Mouse (Mus musculus) spleen, postnatal 10 days (tissue): ENCODE measurements around the gene Arsa.

Experiments
- DNase-seq, 2 experiments: peaks; one replicate each; pipeline ENCODE4 v3.0.0; 2021 to 2022; ENCODE audit warnings: low spot score in 2 of 2

Gene Arsa

DNA sequence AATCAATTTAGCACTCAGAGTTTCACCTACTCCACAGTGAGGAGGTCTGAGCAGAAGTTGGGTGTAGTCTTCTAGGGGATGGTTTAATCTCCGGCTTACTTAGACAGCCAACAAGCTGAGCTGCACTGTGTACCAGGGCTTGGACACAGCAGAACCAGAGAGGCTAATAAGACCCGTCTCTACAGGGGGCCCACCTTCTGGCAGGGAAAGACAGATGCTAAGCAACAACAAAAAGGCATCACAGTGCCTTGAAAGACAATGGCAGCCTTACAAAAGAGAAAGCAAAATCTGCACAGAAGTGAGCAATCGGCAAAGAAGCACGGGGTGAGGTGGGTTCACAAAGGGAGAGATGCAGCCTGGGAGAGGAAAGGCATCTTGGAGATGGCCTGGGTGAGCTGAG is 18.9 kb upstream of the Arsa start:
- DNase-seq, result no peak

DNA sequence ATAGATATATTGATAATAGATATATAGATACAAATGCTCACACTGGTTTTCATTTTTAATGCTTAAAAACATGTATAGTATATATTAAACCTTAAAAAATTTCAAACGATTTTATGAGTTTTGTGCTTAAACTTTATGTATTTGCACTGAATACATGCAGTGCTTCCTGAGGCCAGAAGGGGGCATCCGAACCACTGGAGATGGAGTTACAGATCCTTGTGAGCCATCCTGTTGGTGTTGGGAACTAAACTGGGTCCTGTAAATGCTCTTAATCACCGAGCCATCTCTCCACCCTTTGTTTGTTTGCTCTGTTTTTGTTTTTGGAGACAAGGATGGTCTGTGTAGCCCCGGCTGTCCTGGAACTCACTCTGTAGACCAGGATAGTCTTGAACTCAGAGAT is 17.7 kb upstream of the Arsa start:
- DNase-seq, result peak in 1 of 2 experiments; percentile 41

DNA sequence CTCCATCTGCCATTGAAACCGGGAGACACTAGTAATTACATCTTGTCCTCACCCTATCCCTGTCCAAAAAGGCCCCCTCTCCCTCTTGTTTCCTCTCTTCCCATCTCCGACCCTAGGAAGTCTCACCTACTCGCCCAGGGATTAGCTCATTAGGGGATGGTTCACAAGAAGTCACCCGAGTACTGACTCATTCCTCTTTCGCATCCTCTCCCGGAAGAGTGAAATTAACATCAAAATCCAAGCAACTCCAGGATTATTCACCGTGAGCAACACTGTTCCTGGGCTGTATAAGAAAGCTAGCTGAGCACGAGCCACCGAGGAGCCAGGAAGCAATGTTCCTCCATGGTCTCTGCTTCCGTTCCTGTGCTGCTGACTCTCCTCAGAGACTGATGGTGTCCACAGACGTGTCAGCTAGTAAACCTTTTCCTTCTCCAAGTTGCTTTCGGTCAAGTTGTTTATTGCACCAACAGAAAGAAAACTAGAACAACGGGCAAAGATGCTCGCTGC is 11.4 kb upstream of the Arsa start:
- DNase-seq, result no peak

DNA sequence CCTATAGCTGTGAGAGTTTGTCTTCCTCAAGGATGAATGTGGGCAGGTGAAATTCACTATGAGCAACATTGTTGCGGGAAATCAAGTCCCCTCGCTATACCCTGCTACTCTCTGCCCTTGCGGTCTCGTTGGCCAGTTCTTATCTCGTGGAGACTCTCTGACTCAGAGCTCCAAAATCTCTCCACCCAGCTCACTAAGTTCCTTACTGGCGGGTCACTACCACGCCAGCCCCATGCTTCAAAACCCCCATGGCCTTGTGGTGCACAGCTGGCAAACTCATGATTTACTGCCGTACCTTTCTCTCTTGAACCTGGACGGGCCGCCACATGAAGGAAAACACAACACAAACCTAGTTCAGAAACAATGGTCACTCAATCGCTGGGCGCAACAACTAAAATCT is 11.0 kb upstream of the Arsa start:
- DNase-seq, result no peak

DNA sequence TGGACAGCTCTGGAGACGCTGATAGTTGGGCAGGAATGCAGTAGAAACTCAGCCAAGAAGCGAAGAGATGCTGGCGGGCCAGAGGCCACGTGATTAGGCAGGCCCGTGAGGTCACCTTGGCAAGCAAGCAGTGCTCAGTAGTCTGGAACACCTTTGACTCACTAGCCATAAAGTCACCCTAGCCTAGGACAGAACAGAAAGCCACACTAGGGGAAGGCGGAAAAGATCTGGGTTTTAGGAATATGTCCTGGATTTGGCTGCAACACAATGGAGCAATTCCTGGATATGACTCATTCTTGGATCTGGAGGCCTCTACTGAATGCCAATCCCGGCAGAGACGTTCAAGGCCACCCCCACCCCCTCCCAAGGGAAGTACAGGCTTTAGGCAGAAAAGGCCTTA is 3.4 kb upstream of the Arsa start:
- DNase-seq, result no peak

DNA sequence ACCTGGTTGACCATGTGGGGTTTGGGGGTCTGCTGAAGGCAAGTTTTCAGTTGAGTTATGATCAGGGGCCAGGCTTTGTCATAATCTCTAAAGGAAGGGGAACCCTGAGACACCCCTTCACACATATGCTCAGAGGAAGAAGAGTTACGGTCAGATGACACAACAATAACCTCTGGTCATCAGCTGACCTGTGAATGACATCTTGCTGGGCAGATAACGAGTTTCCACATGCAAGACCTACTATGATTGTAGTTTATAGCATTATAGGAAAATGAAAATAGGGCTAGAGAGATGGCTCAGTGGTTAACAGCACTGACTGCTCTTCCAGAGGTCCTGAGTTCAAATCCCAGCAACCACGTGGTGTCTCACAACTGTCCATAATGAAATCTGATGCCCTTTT is 1.4 kb upstream of the Arsa start:
- no peak for DNase-seq

DNA sequence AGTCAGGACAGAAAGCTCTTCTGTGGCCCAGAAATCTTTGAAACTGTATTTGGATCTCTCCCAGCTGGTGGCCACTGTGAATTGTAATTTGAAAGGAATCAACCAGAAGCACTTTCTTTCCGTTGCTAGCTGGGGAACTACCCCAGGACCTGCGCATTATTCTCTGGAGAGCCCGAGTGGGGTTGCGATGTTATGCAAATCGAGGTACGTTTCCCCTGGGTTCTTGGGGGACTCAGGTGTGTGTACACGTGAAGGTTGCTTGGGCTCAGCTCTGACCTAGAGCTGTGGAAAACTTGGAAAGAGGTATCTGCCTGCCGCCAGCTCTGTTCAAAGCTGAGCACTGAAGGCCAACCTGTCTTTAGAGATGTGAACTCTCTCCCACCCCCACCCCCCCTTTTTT is 581 bp upstream of the Arsa start:
- DNase-seq, result no peak

DNA sequence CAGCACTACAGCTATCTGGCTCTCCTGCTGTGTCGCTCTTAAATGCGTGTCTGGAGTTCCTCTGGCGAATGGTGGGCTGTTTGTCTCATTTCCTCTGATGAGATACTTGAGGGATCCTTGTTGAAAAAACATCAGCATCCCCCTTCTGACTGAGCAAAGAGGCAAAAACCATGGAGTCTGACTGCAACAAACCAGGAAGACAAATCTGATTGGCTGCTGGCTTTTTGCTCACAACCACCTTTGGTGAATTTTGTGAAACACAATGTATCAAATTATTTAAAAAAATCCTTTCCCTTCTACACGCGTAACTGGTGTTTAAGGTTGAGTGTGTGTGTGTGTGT is 780 bp downstream of the Arsa start:
- DNase-seq, result no peak

DNA sequence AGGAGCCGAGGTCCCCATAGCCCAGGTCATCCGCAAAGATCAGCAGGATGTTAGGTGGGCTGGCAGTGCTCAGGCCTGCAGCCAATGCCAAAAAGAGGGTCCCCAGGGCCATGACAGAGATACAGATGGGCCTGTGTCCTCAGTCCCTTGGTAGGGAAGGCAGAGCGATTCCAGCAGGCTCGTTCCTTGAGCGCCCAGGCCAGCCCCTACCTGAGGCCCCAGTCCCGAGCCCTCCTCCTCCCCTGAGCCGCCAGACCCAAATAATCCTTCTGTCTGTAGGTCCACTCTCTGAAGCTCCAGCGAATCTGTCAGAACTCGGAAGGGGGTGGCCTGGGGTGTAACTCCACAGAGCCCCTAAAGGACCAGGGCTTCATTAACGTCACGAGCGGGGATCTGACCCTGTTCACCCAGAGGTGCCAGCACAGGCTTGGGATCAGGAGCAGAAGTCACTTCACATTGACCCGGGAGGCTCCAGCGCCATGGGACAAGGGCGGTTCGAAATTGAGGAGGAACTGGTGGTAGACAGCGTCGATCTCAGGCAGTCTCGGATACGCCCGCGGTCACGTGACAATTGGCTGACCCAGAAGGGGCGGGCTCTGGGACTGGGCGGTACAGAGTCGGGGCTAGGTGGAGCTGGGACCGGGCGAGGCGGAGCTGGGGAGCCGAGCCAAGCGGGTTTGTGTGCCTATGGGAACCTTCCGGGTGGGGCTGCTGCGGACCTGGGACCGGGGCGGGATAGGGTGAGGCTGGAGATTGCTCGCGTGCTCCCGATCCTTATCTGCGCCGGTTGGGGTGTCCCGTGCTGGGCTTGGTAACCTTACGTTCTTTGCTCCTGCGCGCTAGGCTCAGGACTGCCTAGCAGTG is 1.4 kb downstream of the Arsa start:
- peak; percentile 80 to 94 for DNase-seq

DNA sequence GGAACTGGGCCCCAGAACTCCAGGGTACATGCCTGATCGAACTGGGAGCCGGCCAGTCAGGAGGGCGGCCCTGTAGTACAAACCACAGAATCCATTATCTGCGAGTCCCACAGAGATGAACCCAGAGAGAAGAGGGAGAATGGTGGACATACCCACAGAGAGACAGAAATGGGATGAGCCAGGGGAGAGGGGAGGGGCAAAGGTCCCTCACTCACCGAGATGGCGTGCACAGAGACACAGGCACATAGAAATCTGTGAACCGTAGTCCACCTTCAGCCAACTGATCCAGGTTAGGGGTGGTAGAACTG is 2.0 kb downstream of the Arsa start:
- DNase-seq, result no peak

DNA sequence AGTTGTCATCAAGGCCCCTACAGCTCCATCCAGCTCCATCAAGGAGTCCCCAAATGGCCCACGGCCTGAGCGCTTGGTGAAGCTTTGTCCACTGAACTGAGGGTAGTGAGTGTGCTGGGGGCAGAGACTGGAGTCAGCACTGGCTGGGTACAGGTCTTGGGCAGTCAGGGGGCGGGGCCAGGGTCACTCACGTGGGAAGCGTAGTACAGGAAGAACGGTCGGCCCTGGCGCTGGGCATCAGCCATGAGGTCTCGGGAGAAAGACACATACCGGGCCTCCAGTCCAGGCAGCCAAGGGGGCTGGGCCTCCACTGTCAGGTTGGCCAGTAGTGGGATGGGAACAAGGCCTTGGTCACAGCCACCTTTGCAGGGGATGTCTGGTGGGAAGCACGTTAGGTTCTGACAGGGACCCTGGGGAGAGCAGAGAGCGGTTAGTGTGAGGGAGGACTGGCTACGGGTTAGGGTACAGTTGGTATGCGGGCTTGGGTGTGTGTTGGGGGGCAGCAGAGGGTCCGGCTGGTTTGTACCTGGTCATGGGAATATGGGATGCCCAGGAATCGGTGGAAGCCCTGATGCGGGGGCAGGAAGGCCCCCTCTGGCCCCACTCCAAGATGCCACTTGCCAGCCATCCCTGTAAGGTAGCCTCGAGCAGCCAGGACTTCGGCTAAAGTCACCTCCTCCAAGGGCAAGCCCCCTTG is 2.5 kb downstream of the Arsa start:
- DNase-seq, result peak in 1 of 2 experiments; percentile 40

DNA sequence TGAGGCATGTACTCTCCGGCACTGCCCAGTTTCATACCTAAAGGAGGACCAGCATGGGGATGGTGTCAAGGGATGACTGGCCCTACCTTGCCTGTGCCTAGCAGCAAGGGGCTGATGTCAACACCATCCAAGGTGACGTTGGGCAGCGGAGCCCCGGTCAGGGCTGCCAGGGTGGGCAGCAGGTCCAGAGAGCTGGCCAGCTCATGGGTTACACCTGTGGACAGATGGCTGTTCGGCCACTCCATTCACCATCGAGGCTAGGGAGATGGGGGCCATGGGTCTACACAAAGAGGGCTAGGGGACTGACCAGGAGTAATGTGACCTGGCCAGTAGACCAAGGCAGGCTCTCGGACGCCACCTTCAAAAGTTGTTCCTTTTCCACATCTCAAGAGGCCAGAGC is 3.3 kb downstream of the Arsa start:
- DNase-seq, result no peak

DNA sequence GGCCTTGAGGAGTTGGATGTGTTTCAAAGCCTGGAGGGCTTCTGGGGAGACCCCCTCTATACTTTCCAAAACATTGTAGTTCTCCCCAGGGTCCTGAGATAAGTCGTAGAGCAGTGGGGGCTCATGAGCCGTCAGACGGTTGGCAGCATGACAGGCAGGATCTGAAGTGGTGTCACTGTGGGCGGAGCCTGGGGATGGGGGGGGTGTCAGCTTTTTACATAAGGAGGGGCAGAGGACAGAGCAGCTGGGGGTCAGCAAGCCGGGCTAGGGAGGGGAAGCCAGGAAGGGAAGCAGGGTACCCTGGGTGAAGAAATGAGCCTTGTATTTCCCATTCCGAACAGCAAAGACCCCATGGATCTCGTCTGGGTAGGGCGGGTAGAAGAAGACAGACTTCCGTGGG is 3.9 kb downstream of the Arsa start:
- DNase-seq, result no peak

DNA sequence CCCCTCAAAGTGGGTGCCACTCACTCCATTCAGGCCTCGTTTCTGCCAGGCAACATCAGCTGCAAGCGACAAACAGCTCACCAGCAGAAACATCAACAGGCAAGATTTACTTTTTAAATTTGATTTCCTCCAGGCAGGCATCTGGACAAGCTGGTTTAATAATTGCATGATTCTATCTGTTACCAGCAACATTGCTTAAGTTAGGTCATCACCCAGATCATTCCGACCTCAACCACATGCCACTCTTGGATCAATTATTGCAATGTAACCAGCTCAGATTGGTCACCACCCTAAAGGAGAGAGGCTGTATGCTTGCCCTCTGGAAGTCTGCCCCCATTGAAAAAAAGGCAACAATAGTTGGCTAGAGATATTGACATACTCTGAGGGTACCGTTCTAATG is 5.7 kb downstream of the Arsa start:
- no peak for DNase-seq

DNA sequence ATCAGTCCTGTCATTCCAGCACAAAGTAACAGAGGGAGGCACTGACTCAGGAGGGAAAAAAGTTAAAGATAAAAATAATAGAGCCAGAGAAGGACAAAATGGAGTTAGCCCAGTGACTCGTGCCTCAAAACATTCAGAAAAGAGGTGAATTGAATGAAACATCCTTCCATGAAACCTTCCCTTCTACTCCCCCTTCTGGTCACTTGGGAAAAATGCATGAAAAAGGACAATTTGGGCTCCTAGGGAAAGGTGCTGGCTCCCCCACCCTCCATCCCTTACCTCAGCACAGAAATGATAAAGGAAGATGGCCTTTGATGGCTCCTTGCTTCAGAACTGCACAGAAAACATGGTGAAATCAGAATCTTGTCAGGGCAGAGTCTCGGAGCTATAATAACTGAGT is 8.6 kb downstream of the Arsa start:
- no peak for DNase-seq

DNA sequence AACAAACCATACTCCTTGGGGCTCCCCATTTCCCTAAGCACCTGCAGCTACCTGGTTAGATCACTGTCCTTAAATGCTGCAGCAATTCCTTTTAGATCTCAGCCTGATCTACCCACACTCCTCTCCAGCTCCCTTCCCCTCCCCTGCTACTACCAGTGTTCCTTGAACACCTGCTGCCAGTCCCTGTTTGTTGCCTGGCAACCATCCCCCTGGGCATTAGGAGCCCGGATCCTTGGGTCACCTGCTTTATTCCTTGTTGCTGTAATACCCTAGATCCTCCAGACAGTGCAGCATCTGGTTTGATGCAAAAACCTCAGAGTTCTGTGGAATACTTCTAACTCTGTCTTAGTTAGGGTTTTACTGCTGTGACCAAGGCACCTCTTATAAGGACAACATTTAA is 12.2 kb downstream of the Arsa start:
- no peak for DNase-seq

DNA sequence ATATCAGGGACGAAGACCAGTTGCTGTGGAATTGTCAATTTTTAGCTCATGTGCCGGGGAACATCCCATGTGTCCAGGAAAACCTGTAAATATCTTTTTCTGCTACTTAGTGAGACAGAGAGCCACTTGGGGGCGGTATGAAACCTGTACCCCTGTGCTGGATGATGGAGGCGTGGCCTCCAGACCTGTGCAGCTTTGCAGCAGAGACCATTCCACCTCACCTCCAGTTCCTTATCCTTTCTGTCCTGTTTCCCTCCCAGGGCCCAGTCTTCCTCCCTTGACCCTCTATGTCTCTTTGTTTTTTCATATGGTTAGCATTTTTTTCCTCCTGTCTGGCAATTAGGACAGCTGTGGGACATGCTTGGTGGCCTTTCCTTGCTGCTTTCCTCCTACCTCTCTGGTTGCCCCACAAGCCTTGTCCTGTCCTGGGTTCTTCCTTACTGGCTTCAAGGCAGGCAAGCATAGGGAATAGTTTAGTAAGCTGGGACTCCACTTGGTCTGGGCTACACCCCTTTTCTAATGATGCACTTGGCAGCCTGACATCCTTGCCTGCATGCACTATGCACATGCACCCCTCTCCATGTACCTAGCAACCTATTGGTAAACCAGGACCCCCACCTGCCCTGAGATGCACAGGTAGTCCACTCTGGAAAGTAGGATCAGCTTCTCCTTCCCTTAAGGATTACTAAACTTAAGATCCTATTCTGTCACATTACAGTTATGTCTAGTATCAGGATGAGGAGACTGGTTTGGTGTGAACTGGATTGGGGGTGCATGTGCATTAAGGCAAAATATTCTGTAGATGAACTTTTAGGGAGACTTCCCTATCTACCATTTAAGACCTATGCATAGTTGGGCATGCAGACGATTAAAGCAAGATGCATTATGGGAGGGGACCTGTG is 13.6 kb downstream of the Arsa start:
- DNase-seq, result no peak

DNA sequence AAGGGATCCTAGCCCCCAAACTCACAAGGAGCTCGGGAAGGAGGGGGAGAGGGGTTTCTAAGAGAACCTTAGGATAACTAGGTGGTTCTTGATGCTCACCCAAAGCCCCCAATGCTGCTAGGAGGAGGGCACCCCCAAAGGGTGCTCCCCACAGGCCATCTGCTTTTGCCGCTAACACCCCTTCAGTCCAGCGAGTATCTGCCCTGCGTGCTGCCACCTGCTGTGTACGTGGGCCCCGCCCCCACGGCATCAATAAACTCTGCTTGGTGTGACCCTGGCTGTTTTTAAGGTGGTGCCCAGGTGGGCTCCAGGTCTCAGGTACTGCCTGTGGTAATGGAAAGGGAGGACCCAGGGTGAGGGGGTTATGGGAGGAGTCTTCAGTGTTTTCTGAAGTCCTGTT is 15.0 kb downstream of the Arsa start:
- DNase-seq, result no peak

DNA sequence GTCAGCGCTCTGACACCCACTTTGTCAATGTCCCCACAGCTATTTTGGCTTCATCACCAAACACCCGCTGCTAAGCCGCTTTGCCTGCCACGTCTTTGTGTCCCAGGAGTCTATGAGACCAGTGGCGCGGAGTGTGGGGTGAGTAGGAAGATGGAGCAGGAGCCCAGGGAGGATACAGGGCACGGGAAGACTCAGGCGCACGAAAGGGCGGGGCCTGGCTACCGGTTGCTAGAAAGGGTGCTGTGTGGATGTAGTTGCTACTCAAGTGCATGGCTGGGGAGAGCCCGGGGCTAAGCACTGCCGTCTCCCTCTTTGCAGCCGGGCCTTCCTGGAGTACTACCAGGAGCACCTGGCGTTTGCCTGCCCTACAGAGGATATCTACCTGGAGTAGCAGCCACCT is 15.9 kb downstream of the Arsa start:
- DNase-seq, result no peak

DNA sequence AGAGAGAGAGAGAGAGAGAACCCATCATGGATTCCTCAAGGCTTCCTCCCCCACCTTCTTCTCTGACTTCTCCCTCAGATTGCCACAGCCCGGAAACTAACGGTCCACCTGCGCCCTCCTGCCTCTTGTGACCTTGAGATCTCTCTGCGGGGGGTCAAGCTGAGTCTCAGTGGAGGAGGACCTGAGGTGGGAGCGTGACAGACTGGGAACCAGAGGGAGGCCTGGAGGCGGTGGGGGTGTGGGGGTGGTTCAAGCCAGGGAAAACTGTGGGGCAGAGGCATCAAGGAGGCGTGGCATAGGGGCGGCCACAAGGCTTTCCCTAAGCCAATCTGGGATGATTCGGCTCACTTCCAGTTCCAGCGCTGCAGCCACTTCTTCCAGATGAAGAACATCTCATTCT is 16.9 kb downstream of the Arsa start:
- no peak for DNase-seq

DNA sequence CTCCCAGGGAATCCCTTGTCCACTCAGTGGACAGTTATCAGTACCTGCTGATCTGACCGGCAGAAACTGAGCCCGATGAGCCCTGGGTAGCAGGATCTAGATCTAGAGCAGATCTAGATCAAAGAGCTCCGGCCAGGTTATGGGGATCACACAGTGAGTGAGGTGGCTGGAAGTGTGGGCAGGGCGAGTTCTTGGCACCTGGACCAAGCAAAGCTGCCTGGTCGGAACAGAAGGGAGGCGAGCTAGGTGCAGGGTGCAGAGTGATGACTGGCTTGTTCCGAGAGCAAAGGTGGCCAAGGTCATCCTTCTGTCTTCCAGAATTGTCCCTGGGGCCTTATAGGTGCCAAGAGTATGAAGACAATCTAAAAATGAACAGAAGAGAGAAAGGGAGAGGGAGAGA is 17.4 kb downstream of the Arsa start:
- no peak for DNase-seq

DNA sequence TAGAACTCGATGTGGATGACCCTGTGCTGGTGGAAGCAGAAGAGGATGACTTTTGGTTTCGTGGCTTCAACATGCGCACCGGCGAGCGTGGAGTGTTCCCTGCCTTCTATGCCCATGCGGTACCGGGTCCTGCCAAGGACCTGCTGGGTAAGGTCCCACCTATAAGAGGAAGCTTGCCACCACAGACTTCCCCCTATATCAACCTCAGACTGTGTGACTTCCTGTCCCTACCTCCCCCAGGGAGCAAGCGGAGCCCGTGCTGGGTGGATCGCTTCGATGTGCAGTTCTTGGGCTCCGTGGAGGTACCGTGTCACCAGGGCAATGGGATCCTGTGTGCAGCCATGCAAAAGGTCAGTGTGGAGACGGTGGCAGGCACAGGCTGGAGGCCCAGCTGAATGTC is 18.3 kb downstream of the Arsa start:
- DNase-seq, result no peak

DNA sequence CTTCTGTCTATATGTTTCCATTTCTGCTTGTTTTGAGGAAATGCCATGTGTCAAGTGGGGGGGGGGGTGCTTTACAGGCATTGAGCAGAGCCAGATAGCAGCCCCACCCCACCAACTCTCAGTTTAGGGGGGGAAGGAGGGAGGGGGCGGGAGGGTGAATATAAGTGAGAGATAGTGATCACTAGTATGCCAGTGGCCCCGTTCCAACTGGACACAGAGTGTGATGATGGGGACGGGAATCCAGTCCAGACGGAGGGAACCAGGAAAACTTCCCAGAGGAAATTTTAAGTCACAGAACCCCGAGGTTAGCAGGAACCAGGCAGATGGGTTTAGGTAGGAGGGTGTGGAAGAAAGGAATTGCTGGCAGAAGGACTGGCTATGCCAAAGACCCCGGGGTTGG is 21.6 kb downstream of the Arsa start:
- DNase-seq, result no peak
